Mouse (Mus musculus): Measurements from ENCODE around the gene Nupr1. TPM values are rescaled to one million over a fixed set of nuclear protein-coding genes. Genes with fewer than 3 reads are reported as not detected.

Nupr1 gene
- total and polyA plus RNA-seq, 3 experiments = 1.8 to 11.0 TPM; not detected in 1

DNA sequence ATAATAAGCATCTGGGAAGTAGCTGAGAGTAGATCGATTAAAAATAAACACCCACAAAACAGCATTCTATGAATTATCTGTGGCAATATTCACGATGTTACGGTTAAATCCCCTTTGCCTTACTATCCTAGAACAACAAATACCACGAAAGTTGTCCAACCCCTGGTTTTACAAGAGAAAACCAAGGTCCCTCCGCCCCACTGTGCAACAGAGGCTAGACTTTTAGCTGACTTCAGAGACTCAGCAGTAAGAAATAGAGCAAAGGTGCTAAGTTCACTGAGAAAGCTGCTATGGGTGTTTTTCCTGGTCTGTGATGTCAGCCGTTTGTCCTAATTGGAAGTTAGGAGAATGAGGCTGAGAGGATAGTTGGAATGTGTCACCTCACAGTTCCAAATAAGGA lies 46.9 kb downstream of the Nupr1 start:
- Histone ChIP-seq H3K27ac (ENCODE audit: control insufficient read depth, low read depth, low read length) (peak overlapping the region; percentile 95), H3K36me3 (ENCODE audit: control insufficient read depth in 1 of 2, insufficient read depth in 2 of 2, low read length in 2 of 2) (peaks cover 0 to 20% of the 10 kb centered on the region in 2 experiments; a peak in 2 of 4 replicates), H3K9me3 (replicated peaks; ENCODE audit: insufficient read depth, low read length) (no peaks in the 10 kb centered on the region), H3K27me3 (ENCODE audit: control insufficient read depth in 1 of 2, insufficient read depth in 2 of 2, low read length in 2 of 2) (no peaks in the 10 kb centered on the region), H3K9ac (ENCODE audit: control insufficient read depth, low read depth, low read length, poor library complexity, severe bottlenecking) (peak overlapping the region; percentile 85), H3K4me1 (ENCODE audit: control insufficient read depth in 1 of 2, insufficient read depth in 2 of 2, low read length in 2 of 2) (peaks cover 7 to 34% of the 10 kb centered on the region in 2 experiments), H3K4me3 (ENCODE audit: control insufficient read depth in 1 of 2, insufficient read depth in 1 of 2, low read depth in 2 of 2, low read length in 2 of 2) (peak overlapping the region; percentile 48 to 82), H3K79me2 (ENCODE audit: control insufficient read depth, insufficient read depth, low read length, poor library complexity) (peaks cover 3% of the 10 kb centered on the region; the same call in 1 of the 2 replicates)
- TF ChIP-seq KAT2A (conservative IDR thresholded peaks at IDR 0.05; ENCODE audit: low read depth, low read length) (no peak), CHD2 (IDR thresholded peaks at IDR 0.05; ENCODE audit: low read length) (no peak), TCF12 (IDR thresholded peaks at IDR 0.05; ENCODE audit: low read depth, low read length) (no peak), E2F4 (IDR thresholded peaks at IDR 0.05; ENCODE audit: borderline replicate concordance, low read depth, low read length) (no peak), NELFE (IDR thresholded peaks at IDR 0.05; ENCODE audit: low read depth, low read length) (peak; percentile 9; the same call in 1 of the 2 replicates), TBP (IDR thresholded peaks at IDR 0.05; ENCODE audit: low read depth, low read length) (no peak)
- peak; percentile 61 for DNase-seq (ENCODE audit: low read depth, low spot score)

- Histone ChIP-seq H3K9ac (ENCODE audit: control insufficient read depth, low read depth, low read length, poor library complexity, severe bottlenecking) (peak overlapping the region; percentile 85), H3K4me1 (ENCODE audit: control insufficient read depth in 1 of 2, insufficient read depth in 2 of 2, low read length in 2 of 2) (peaks cover 7 to 34% of the 10 kb centered on the region in 2 experiments), H3K79me2 (ENCODE audit: control insufficient read depth, insufficient read depth, low read length, poor library complexity) (peaks cover 3% of the 10 kb centered on the region; the same call in 1 of the 2 replicates), H3K27me3 (ENCODE audit: control insufficient read depth in 1 of 2, insufficient read depth in 2 of 2, low read length in 2 of 2) (no peaks in the 10 kb centered on the region), H3K9me3 (replicated peaks; ENCODE audit: insufficient read depth, low read length) (no peaks in the 10 kb centered on the region), H3K4me3 (ENCODE audit: control insufficient read depth in 1 of 2, insufficient read depth in 1 of 2, low read depth in 2 of 2, low read length in 2 of 2) (peak overlapping the region; percentile 48 to 82), H3K36me3 (ENCODE audit: control insufficient read depth in 1 of 2, insufficient read depth in 2 of 2, low read length in 2 of 2) (peaks cover 0 to 20% of the 10 kb centered on the region in 2 experiments; a peak in 2 of 4 replicates), H3K27ac (ENCODE audit: control insufficient read depth, low read depth, low read length) (peak overlapping the region; percentile 95)
- peak; percentile 92 for DNase-seq (ENCODE audit: low read depth, low spot score)
- TF ChIP-seq USF2 (IDR thresholded peaks at IDR 0.05; ENCODE audit: borderline replicate concordance in 1 of 2, insufficient read depth in 1 of 2, low read depth in 1 of 2, low read length in 2 of 2) (peak; percentile 97 to 99), MEF2A (IDR thresholded peaks at IDR 0.05; ENCODE audit: extremely low read depth, insufficient replicate concordance, low read depth, low read length, poor library complexity, severe bottlenecking) (no peak), UBTF (IDR thresholded peaks at IDR 0.05; ENCODE audit: borderline replicate concordance, insufficient read depth, low read depth, low read length) (no peak), MYB (IDR thresholded peaks at IDR 0.05; ENCODE audit: low read depth, low read length) (no peak), ETS1 (IDR thresholded peaks at IDR 0.05; ENCODE audit: low read depth, low read length) (peak; percentile 70), SMC3 (IDR thresholded peaks at IDR 0.05; ENCODE audit: low read depth, low read length) (no peak), ZC3H11A (IDR thresholded peaks at IDR 0.05; ENCODE audit: low read depth, low read length) (no peak), CHD2 (IDR thresholded peaks at IDR 0.05; ENCODE audit: low read length) (no peak), MXI1 (IDR thresholded peaks at IDR 0.05; ENCODE audit: low read depth, low read length) (peak; percentile 76), NELFE (IDR thresholded peaks at IDR 0.05; ENCODE audit: low read depth, low read length) (no peak; the same call in 1 of the 2 replicates), E2F4 (IDR thresholded peaks at IDR 0.05; ENCODE audit: borderline replicate concordance, low read depth, low read length) (no peak), NRF1 (IDR thresholded peaks at IDR 0.05; ENCODE audit: insufficient read depth, low read depth, low read length, poor library complexity, severe bottlenecking) (peak; percentile 33; the same call in 1 of the 2 replicates), POLR2A (IDR thresholded peaks at IDR 0.05; ENCODE audit: control insufficient read depth in 1 of 2, insufficient read depth in 1 of 2, low read depth in 1 of 2, low read length in 2 of 2, poor library complexity in 1 of 2) (peak in 1 of 2 experiments; percentile 53; a peak in 2 of 4 replicates), MAX (IDR thresholded peaks at IDR 0.05; ENCODE audit: low read length) (peak; percentile 96), RAD21 (IDR thresholded peaks at IDR 0.05; ENCODE audit: low read depth, low read length) (no peak), ZMIZ1 (IDR thresholded peaks at IDR 0.05; ENCODE audit: low read depth, low read length) (no peak), JUND (IDR thresholded peaks at IDR 0.05; ENCODE audit: low read depth, low read length) (no peak), ELF1 (IDR thresholded peaks at IDR 0.05; ENCODE audit: low read depth, low read length) (peak; percentile 94), GABPA (IDR thresholded peaks at IDR 0.05; ENCODE audit: low read depth, low read length) (no peak), EP300 (IDR thresholded peaks at IDR 0.05; ENCODE audit: low read depth in 1 of 2, low read length in 2 of 2) (no peak), MAZ (IDR thresholded peaks at IDR 0.05; ENCODE audit: low read depth, low read length) (no peak), CHD1 (IDR thresholded peaks at IDR 0.05; ENCODE audit: low read depth, low read length) (0 out of 2 replicates have a peak, but pooled peaks have one; percentile 6), TAL1 (IDR thresholded peaks at IDR 0.05; ENCODE audit: low read length) (no peak), POLR2AphosphoS5 (IDR thresholded peaks at IDR 0.05; ENCODE audit: borderline replicate concordance, low read depth, low read length) (no peak), GATA1 (IDR thresholded peaks at IDR 0.05; ENCODE audit: low read depth, low read length) (no peak), MAFK (IDR thresholded peaks at IDR 0.05; ENCODE audit: borderline replicate concordance, low read depth, low read length) (no peak), RCOR1 (IDR thresholded peaks at IDR 0.05; ENCODE audit: low read depth, low read length) (no peak)
These were observed 47.4 kb downstream of the Nupr1 start for GRCm38 (mm10) chr7:126583251-126583709.

Data from MEL (cell line).